Mouse (Mus musculus) liver, embryonic 15.5 days (tissue): ENCODE measurements around the gene Synpo2. TPM values are rescaled to one million over a fixed set of nuclear protein-coding genes. Genes with fewer than 3 reads are reported as not detected.

Experiments
- ATAC-seq: fragments of 200-750 bp; cut with Nextera tagmentation; 2 replicates; pipeline ENCODE4 v1.8.0; 2017; ENCODE audit warnings: moderate number of reproducible peaks, mild to moderate bottlenecking, moderate library complexity; ENCODE audit not compliant: insufficient read depth
- H3K27ac ChIP-seq: fragments of 300-500 bp; sonication (generic); replicated peaks from 2 replicates; pipeline ENCODE4 v1.5.1; 2015; ENCODE audit warnings: mild to moderate bottlenecking, inconsistent platforms
- H3K27me3 ChIP-seq: fragments of 300-500 bp; sonication (generic); 2 replicates; pipeline ENCODE4 v1.6.1; 2015; ENCODE audit warnings: mild to moderate bottlenecking, inconsistent platforms
- H3K36me3 ChIP-seq: fragments of 300-500 bp; sonication (generic); replicated peaks from 2 replicates; pipeline ENCODE4 v1.6.1; 2015; ENCODE audit warnings: moderate library complexity, mild to moderate bottlenecking, inconsistent platforms
- H3K4me1 ChIP-seq: fragments of 300-500 bp; sonication (generic); replicated peaks from 2 replicates; pipeline ENCODE4 v1.6.1; 2015; ENCODE audit warnings: inconsistent platforms
- H3K4me2 ChIP-seq: fragments of 300-500 bp; sonication (generic); 2 replicates; pipeline ENCODE4 v1.6.1; 2015; ENCODE audit warnings: moderate library complexity, mild to moderate bottlenecking, inconsistent platforms
- H3K4me3 ChIP-seq: fragments of 300-500 bp; sonication (generic); replicated peaks from 2 replicates; pipeline ENCODE4 v1.5.1; 2015; ENCODE audit warnings: mild to moderate bottlenecking, inconsistent platforms
- H3K9ac ChIP-seq: fragments of 300-500 bp; sonication (generic); 2 replicates; pipeline ENCODE4 v1.6.1; 2015; ENCODE audit warnings: moderate library complexity, mild to moderate bottlenecking, inconsistent platforms
- H3K9me3 ChIP-seq: fragments of 300-500 bp; sonication (generic); replicated peaks from 2 replicates; pipeline ENCODE4 v1.6.1; 2016; ENCODE audit warnings: inconsistent platforms
- WGBS: fragments of 180-500 bp; shearing (Covaris S2); methylation state at CpG from one replicate; pipeline ENCODE4 v1.1.7; 2015; ENCODE audit warnings: mixed read lengths; ENCODE audit not compliant: insufficient replicate concordance; 5-methylcytosine and 5-hydroxymethylcytosine counted together
- polyA plus RNA-seq: library from polyadenylated mRNA; unstranded; fragments of >200 nt; fragmentation: Nextera tagmentation; extraction: Ambion mirVana; gene quantifications from 2 replicates; pipeline ENCODE4 v1.2.1, GENCODE M21; 2015

Gene Synpo2
- polyA plus RNA-seq, 1 experiment from 2014 or later: 0.28 TPM

DNA sequence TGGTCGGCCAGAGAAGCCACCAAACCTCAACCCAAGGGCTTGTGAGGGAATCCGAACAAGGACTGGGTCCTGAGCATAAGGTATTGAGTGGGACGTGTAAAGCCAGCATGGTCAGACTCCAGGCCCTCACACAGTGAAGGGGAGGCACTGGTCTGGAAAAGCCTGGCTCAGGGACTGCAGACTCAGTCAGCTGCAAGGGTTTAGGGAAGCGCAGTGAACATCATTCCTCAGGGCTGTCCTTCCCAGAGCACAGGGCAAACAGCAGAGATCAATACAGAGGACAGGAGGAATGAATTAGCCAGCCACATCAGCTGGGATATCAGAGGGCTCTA lies 72.8 kb downstream of the Synpo2 start:
- WGBS: 41% methylated on average over 4 of the region's 4 CpGs
- H3K4me3 ChIP-seq: no peak overlapping the region
- ATAC-seq: no peak
- H3K4me2 ChIP-seq: no peak overlapping the region
- no peak overlapping the region for H3K27ac ChIP-seq
- H3K36me3 ChIP-seq: no peaks in the 10 kb centered on the region
- no peaks in the 10 kb centered on the region for H3K4me1 ChIP-seq
- H3K9ac ChIP-seq: no peak overlapping the region
- H3K9me3 ChIP-seq: no peaks in the 10 kb centered on the region
- H3K27me3 ChIP-seq: no peaks in the 10 kb centered on the region

GRCm38 (mm10) chr3:123162289-123163191 lies 73.4 kb downstream of the Synpo2 start:
- H3K27me3 ChIP-seq: no peaks in the 10 kb centered on the region
- H3K4me3 ChIP-seq: no peak overlapping the region
- no peak overlapping the region for H3K4me2 ChIP-seq
- no peaks in the 10 kb centered on the region for H3K4me1 ChIP-seq
- H3K9me3 ChIP-seq: no peaks in the 10 kb centered on the region
- no peak for ATAC-seq
- no peak overlapping the region for H3K27ac ChIP-seq
- WGBS: 41% methylated on average over 6 of the region's 6 CpGs
- H3K9ac ChIP-seq: no peak overlapping the region
- H3K36me3 ChIP-seq: no peaks in the 10 kb centered on the region

GRCm38 (mm10) chr3:123160792-123161191 lies 75.2 kb downstream of the Synpo2 start:
- ATAC-seq: no peak
- no peaks in the 10 kb centered on the region for H3K36me3 ChIP-seq
- H3K9ac ChIP-seq: no peak overlapping the region
- H3K4me3 ChIP-seq: no peak overlapping the region
- no peaks in the 10 kb centered on the region for H3K9me3 ChIP-seq
- no peaks in the 10 kb centered on the region for H3K4me1 ChIP-seq
- no peak overlapping the region for H3K4me2 ChIP-seq
- WGBS: 10% methylated on average over 4 of the region's 4 CpGs
- no peaks in the 10 kb centered on the region for H3K27me3 ChIP-seq
- no peak overlapping the region for H3K27ac ChIP-seq

DNA sequence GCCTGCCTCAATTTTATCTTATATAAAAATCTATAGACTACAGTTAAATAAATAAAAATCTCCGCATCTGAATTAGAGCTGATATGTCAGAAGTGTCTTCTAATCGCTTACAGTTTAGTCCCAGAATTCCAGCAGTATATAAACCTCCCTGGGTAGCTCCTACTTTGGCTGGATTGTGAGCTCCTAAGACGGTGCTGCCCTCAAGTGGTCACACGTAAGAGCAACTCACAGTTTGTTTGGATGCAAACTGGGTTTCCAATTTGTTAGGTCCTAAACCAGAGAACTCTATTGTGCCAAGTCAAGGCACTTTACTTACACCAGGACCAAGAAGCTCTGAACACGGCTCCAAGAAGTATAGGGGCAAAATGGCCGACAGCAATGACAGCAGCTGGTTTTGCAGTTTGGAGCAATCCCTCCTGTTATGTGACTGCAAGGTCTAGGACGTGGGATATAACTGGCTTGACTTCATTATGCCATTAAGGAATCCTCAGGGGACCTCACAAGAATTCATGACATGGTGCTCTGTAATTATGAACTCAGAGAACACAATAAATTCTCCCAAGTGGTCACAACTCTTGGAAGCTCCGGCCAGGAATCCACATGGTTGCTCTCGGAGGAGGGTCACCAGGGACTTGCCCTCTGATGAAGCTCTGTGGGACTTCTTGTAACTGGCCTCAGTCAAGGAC lies 76.7 kb downstream of the Synpo2 start:
- Histone ChIP-seq H3K4me3 (no peak overlapping the region), H3K27ac (no peak overlapping the region)

DNA sequence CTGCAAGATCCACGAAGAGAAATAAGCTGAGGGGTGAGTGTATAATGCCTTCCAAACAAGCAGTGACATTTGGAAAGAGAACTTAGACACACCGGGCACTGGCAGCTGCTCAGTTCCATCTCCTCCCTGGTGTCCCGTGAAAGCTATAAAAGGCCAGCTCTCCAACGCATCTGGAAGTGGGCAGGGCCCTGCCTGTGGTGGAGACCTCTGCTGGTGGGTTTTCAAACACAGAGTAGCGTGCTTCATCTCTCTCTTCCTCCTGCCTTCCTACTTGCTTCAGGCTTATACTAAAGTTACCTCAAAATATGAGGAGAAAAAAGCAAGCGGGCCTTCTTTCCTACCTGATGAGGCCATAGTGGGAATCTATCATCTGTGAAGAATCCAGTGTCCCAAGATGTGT lies 77.4 kb downstream of the Synpo2 start:
- WGBS: 25% methylated on average over 6 of the region's 6 CpGs
- Histone ChIP-seq H3K36me3 (no peaks in the 10 kb centered on the region), H3K4me3 (no peak overlapping the region), H3K9ac (no peak overlapping the region), H3K9me3 (no peaks in the 10 kb centered on the region), H3K27me3 (no peaks in the 10 kb centered on the region), H3K4me2 (no peak overlapping the region), H3K4me1 (no peaks in the 10 kb centered on the region), H3K27ac (no peak overlapping the region)
- ATAC-seq: no peak

More for the DNA sequence above, 76.7 kb downstream of the Synpo2 start:
- no peaks in the 10 kb centered on the region for H3K27me3 ChIP-seq
- H3K36me3 ChIP-seq: no peaks in the 10 kb centered on the region
- H3K4me1 ChIP-seq: no peaks in the 10 kb centered on the region
- no peak overlapping the region for H3K9ac ChIP-seq
- no peak for ATAC-seq
- H3K4me2 ChIP-seq: no peak overlapping the region
- WGBS: 31% methylated on average over 9 of the region's 9 CpGs
- no peaks in the 10 kb centered on the region for H3K9me3 ChIP-seq

- no peak for ATAC-seq
- H3K36me3 ChIP-seq: no peaks in the 10 kb centered on the region
- no peaks in the 10 kb centered on the region for H3K27me3 ChIP-seq
- no peak overlapping the region for H3K4me2 ChIP-seq
- H3K4me1 ChIP-seq: no peaks in the 10 kb centered on the region
- WGBS: 68% methylated on average over 8 of the region's 8 CpGs
- no peak overlapping the region for H3K4me3 ChIP-seq
- no peaks in the 10 kb centered on the region for H3K9me3 ChIP-seq
- H3K9ac ChIP-seq: no peak overlapping the region
- no peak overlapping the region for H3K27ac ChIP-seq
These were observed 82.6 kb downstream of the Synpo2 start for GRCm38 (mm10) chr3:123153337-123153736.

DNA sequence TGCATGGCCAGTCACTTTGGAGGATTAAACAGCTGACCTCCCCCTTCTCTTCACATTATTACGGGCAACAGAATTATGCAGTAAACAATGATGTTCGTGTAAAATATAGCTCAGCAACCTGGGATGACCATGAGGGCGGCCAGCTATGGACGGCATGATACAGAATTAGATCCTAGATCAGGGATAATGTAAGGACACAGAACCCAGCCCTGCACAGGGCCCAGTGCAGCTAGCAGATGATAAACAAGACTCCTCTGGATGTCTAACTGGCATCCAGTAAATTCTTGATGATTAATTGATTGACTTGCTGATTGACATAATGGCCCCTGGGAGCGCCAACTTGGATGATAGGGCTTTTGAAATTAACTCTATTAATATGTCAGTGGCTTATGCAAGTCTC lies 83.0 kb downstream of the Synpo2 start:
- H3K9ac ChIP-seq: no peak overlapping the region
- H3K4me1 ChIP-seq: no peaks in the 10 kb centered on the region
- H3K4me3 ChIP-seq: no peak overlapping the region
- no peaks in the 10 kb centered on the region for H3K9me3 ChIP-seq
- 76% methylated on average over 5 of the region's 5 CpGs for WGBS
- no peak overlapping the region for H3K27ac ChIP-seq
- H3K27me3 ChIP-seq: no peaks in the 10 kb centered on the region
- no peak overlapping the region for H3K4me2 ChIP-seq
- ATAC-seq: no peak
- H3K36me3 ChIP-seq: no peaks in the 10 kb centered on the region

- H3K27ac ChIP-seq: no peak overlapping the region
- ATAC-seq: no peak
These were observed 85.3 kb downstream of the Synpo2 start for GRCm38 (mm10) chr3:123150523-123151135.

DNA sequence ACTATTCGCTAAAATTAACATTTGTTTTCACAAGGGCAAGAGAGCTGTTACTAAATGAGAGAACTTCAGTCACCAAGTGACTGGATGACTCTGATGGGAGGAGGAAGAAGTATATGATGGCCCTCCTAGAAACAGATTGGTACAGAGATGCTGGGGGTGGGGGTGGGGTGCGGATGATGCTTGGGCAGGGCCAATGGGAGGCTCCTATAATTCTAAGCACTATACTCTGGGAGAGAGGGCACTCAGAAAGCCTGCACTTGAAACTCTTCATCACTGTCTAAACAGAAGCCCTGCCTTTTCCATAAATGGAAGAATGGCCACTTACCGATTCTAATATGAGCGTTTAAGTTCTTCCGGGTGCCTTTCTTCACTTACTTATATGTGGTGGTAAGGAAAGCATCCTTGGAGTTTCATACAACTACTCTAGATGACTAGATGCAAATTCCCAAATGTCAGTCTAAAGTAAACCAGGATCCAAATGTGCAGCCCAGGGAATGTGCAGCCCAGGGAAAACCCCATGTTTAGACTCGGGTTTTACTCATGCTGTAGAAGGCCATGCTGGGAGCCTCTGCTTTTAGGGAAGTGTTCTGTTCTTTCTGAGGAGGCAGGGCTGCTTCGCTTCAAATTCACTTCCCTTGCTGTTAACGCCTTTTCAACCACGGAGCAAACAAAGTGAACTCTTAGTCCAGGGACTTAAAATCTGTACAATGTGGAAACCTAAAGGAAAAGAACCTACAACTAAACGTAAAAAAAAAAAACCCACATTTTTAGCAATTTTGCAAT lies 86.4 kb downstream of the Synpo2 start:
- H3K4me3 ChIP-seq: no peak overlapping the region
- H3K36me3 ChIP-seq: no peaks in the 10 kb centered on the region
- H3K4me2 ChIP-seq: no peak overlapping the region
- ATAC-seq: no peak
- no peaks in the 10 kb centered on the region for H3K4me1 ChIP-seq
- no peak overlapping the region for H3K9ac ChIP-seq
- H3K9me3 ChIP-seq: no peaks in the 10 kb centered on the region
- WGBS: 47% methylated on average over 10 of the region's 10 CpGs
- H3K27ac ChIP-seq: no peak overlapping the region
- no peaks in the 10 kb centered on the region for H3K27me3 ChIP-seq

More at GRCm38 (mm10) chr3:123150523-123151135, 85.3 kb downstream of the Synpo2 start:
- H3K9ac ChIP-seq: no peak overlapping the region
- no peaks in the 10 kb centered on the region for H3K27me3 ChIP-seq
- H3K4me1 ChIP-seq: no peaks in the 10 kb centered on the region
- no peak overlapping the region for H3K4me3 ChIP-seq
- WGBS: 42% methylated on average over 8 of the region's 8 CpGs
- no peaks in the 10 kb centered on the region for H3K9me3 ChIP-seq
- H3K36me3 ChIP-seq: no peaks in the 10 kb centered on the region
- H3K4me2 ChIP-seq: no peak overlapping the region

DNA sequence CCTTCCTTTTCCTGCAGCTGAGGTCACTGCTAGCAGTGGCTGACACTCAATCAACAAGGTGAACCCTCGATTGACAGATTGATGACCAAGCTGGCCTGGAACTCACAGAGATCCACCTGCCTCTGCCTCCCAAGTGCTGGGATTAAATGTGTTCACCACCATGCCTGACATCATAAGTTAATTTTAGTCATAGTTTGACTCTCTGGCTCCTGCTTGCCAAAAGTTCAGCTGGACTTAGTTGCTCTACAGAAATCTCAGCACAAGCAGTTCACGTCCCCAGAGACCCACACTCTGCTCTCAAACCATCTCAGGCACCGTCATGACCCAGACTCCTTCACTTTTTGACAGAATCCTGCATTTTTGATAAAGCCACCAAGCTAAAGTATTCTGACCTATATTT lies 87.3 kb downstream of the Synpo2 start:
- H3K36me3 ChIP-seq: no peaks in the 10 kb centered on the region
- no peak overlapping the region for H3K4me2 ChIP-seq
- 55% methylated on average over 3 of the region's 3 CpGs for WGBS
- no peaks in the 10 kb centered on the region for H3K9me3 ChIP-seq
- H3K27me3 ChIP-seq: no peaks in the 10 kb centered on the region
- no peak overlapping the region for H3K4me3 ChIP-seq
- H3K4me1 ChIP-seq: no peaks in the 10 kb centered on the region
- no peak for ATAC-seq
- no peak overlapping the region for H3K9ac ChIP-seq
- H3K27ac ChIP-seq: no peak overlapping the region

DNA sequence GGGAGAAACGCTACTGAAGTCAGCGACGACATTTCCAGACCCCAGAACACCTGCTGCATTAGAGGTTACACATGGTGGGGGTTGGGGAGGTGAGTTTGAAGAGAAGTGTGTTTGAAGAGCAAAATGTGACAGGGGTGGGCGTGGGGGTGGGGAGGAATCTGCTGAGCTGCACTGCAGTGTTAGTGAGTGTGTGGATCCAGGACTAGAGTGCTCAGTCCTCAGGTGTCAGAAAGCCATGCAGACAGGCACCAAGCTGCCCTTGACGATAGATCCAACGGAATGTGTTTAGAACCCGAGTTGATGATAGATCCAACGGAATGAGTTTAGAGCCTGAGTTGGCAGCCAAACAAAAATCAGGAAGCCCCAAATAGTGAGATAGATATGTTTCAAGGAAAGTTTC lies 89.4 kb downstream of the Synpo2 start:
- Histone ChIP-seq H3K36me3 (no peaks in the 10 kb centered on the region), H3K4me3 (no peak overlapping the region), H3K4me2 (no peak overlapping the region), H3K4me1 (no peaks in the 10 kb centered on the region), H3K9ac (no peak overlapping the region), H3K27ac (no peak overlapping the region), H3K27me3 (no peaks in the 10 kb centered on the region), H3K9me3 (no peaks in the 10 kb centered on the region)
- ATAC-seq: no peak
- WGBS: 60% methylated on average over 8 of the region's 8 CpGs
